Mouse (Mus musculus) G1E (cell line): ENCODE results near the gene Mgmt.

Experiments used
- CTCF ChIP-seq: IDR thresholded peaks from 2 replicates; pipeline ENCODE4 v1.5.1; 2012; ENCODE audit warnings: low read depth, low read length, inconsistent platforms, mixed read lengths
- GATA1 ChIP-seq: IDR thresholded peaks from 2 replicates; pipeline ENCODE4 v1.6.1; 2012; ENCODE audit warnings: borderline replicate concordance, low read length, inconsistent platforms, mixed read lengths
- GATA2 ChIP-seq: IDR thresholded peaks from 2 replicates; pipeline ENCODE4 v1.6.1; 2012; ENCODE audit warnings: low read depth, low read length, inconsistent platforms, borderline replicate concordance
- POLR2AphosphoS5 ChIP-seq: IDR thresholded peaks from 2 replicates; pipeline ENCODE4 v1.6.1; 2012; ENCODE audit warnings: low read depth, low read length, inconsistent platforms; ENCODE audit not compliant: insufficient replicate concordance
- TAL1 ChIP-seq: conservative IDR thresholded peaks from 2 replicates; pipeline ENCODE4 v1.6.1; 2012; ENCODE audit warnings: low read depth, low read length, inconsistent platforms, mixed read lengths

DNA sequence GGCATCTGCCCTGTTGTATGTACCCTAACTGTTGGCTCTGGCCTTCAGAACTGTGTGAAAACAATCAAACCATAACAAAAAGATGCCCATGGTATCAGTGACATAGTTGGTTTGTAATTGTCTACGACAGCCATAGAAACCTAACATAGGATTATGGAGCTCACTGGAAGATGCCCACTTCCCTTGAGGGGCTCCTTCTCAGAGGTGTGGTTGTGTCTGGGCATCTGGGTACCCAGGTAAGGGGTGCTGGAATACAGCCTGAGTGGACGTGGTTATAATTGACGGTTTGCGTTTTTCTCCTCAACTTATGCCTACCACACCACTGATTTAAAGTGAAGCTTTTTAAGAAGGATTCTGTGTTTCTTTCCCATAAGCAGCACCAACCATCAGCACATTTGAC lies 28.5 kb upstream of the Mgmt start:
- TF ChIP-seq CTCF (no peak), POLR2AphosphoS5 (no peak), TAL1 (no peak), GATA1 (no peak), GATA2 (no peak)
